Mouse (Mus musculus) midbrain, embryonic 16.5 days (tissue): ENCODE data around the gene Grhpr. TPM values are rescaled to one million over a fixed set of nuclear protein-coding genes. Genes with fewer than 3 reads are reported as not detected.

Experiments
- ATAC-seq: fragments of 200-750 bp; cut with Nextera tagmentation; 2 replicates; pipeline ENCODE4 v1.8.0; 2017; ENCODE audit warnings: moderate TSS enrichment
- H3K27ac ChIP-seq: fragments of 300-500 bp; sonication (generic); 2 replicates; pipeline ENCODE4 v1.5.1; 2014; ENCODE audit warnings: mild to moderate bottlenecking, low read length, mixed read lengths
- H3K27me3 ChIP-seq: fragments of 300-500 bp; sonication (generic); 2 replicates; pipeline ENCODE4 v1.6.1; 2014; ENCODE audit warnings: low read depth, low read length, mixed read lengths; ENCODE audit not compliant: control insufficient read depth, insufficient read depth
- H3K36me3 ChIP-seq: fragments of 300-500 bp; sonication (generic); 2 replicates; pipeline ENCODE4 v1.6.1; 2014; ENCODE audit warnings: mild to moderate bottlenecking, low read length, moderate library complexity, mixed read lengths; ENCODE audit not compliant: control insufficient read depth, insufficient read depth
- H3K4me1 ChIP-seq: fragments of 300-500 bp; sonication (generic); 2 replicates; pipeline ENCODE4 v1.6.1; 2014; ENCODE audit warnings: mild to moderate bottlenecking, low read length, mixed read lengths; ENCODE audit not compliant: control insufficient read depth, insufficient read depth
- H3K4me2 ChIP-seq: fragments of 300-500 bp; sonication (generic); 2 replicates; pipeline ENCODE4 v1.6.1; 2014; ENCODE audit warnings: mild to moderate bottlenecking, low read length, mixed read lengths
- H3K4me3 ChIP-seq: fragments of 300-500 bp; sonication (generic); 2 replicates; pipeline ENCODE4 v1.5.1; 2014; ENCODE audit warnings: low read depth, mild to moderate bottlenecking, low read length, moderate library complexity, mixed read lengths
- H3K9ac ChIP-seq: fragments of 300-500 bp; sonication (generic); 2 replicates; pipeline ENCODE4 v1.6.1; 2014; ENCODE audit warnings: low read depth, low read length, mixed read lengths
- H3K9me3 ChIP-seq: fragments of 300-500 bp; sonication (generic); replicated peaks from 2 replicates; pipeline ENCODE4 v1.6.1; 2014; ENCODE audit warnings: mild to moderate bottlenecking, low read length, mixed read lengths; ENCODE audit not compliant: control insufficient read depth, poor library complexity, severe bottlenecking
- WGBS: fragments of 180-500 bp; shearing (Covaris S2); extraction: QIAGEN DNeasy Blood & Tissue Kit; methylation state at CpG from one replicate; pipeline ENCODE4 v1.1.7; 2014; 5-methylcytosine and 5-hydroxymethylcytosine counted together
- polyA plus RNA-seq: library from polyadenylated mRNA; unstranded; fragments of >200 nt; fragmentation: Nextera tagmentation; extraction: Ambion mirVana; gene quantifications from 2 replicates; pipeline ENCODE4 v1.2.1, GENCODE M21; 2015

Grhpr gene
- polyA plus RNA-seq, 1 experiment from 2014 or later = 27.2 TPM

- Histone ChIP-seq H3K4me2 (no peak overlapping the region), H3K9me3 (no peaks in the 10 kb centered on the region), H3K27ac (no peak overlapping the region), H3K36me3 (no peaks in the 10 kb centered on the region), H3K4me1 (no peaks in the 10 kb centered on the region), H3K9ac (no peak overlapping the region), H3K27me3 (no peaks in the 10 kb centered on the region), H3K4me3 (no peak overlapping the region)
- no peak for ATAC-seq
- WGBS = 96% methylated on average over 7 of the region's 7 CpGs
These were observed 11.1 kb upstream of the Grhpr start for GRCm38 (mm10) chr4:44970056-44970455.

DNA sequence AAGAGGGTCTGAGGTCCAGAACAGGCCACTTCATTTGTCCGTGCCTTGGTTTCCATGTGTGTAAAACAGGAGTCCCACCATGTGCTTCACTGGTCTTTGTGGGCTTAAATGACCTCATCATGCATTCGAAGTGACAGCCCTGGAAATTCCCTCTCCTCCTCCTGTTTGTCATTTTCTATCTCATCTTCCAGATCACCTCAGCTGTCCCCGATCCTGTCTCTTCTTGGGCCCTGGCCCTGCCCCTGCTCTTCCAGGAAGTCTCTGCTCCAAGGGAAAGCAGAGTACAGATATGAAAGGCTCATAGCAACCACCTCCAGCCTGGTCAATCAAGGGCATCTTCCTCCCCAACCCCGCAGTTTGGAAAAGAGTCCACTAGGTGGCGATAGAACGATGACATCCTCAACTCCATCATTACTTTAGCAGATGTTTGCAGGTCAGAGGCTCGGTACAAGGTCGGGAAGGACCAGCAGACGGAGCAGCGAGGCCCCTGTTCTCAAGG lies 10.5 kb upstream of the Grhpr start:
- H3K4me1 ChIP-seq = no peaks in the 10 kb centered on the region
- no peak for ATAC-seq
- H3K36me3 ChIP-seq = no peaks in the 10 kb centered on the region
- H3K27me3 ChIP-seq = no peaks in the 10 kb centered on the region
- no peaks in the 10 kb centered on the region for H3K9me3 ChIP-seq
- no peak overlapping the region for H3K27ac ChIP-seq
- WGBS = 25% methylated on average over 10 of the region's 10 CpGs
- H3K9ac ChIP-seq = no peak overlapping the region
- H3K4me2 ChIP-seq = no peak overlapping the region
- H3K4me3 ChIP-seq = no peak overlapping the region

DNA sequence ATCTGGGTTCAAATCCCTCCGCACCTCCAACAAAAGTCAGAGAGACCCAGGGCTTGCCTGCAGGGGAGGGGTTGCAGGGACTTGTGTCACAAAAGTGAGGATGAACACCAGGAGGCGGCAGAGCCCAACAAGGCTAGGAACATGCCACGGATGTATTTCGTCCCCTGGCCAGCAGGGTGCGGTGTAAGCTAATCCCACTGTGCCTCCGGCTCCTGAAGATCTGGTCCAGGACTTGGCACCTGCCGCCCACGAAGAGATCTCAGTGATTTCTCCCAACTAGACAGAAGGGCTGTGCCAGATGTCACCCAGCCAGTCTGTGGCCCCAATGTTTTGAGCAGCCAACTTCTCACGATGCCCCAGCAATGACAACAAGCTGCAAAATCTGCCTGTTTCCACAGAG lies 7.7 kb upstream of the Grhpr start:
- Histone ChIP-seq H3K27ac (no peak overlapping the region), H3K27me3 (no peaks in the 10 kb centered on the region), H3K9ac (no peak overlapping the region), H3K9me3 (no peaks in the 10 kb centered on the region), H3K4me3 (no peak overlapping the region), H3K36me3 (no peaks in the 10 kb centered on the region), H3K4me2 (peak overlapping the region; percentile 23), H3K4me1 (no peaks in the 10 kb centered on the region)
- ATAC-seq = no peak
- 13% methylated on average over 9 of the region's 9 CpGs for WGBS

- ATAC-seq = 0 out of 2 replicates have a peak, but pooled peaks have one; percentile 8
- no peaks in the 10 kb centered on the region for H3K36me3 ChIP-seq
- H3K4me3 ChIP-seq = no peak overlapping the region
- H3K27me3 ChIP-seq = no peaks in the 10 kb centered on the region
- peak overlapping the region; percentile 23 for H3K4me2 ChIP-seq
- WGBS = 57% methylated on average over 14 of the region's 14 CpGs
- no peak overlapping the region for H3K9ac ChIP-seq
- no peaks in the 10 kb centered on the region for H3K4me1 ChIP-seq
- no peak overlapping the region for H3K27ac ChIP-seq
- H3K9me3 ChIP-seq = no peaks in the 10 kb centered on the region
These were observed 7.3 kb upstream of the Grhpr start for GRCm38 (mm10) chr4:44973871-44974270.

DNA sequence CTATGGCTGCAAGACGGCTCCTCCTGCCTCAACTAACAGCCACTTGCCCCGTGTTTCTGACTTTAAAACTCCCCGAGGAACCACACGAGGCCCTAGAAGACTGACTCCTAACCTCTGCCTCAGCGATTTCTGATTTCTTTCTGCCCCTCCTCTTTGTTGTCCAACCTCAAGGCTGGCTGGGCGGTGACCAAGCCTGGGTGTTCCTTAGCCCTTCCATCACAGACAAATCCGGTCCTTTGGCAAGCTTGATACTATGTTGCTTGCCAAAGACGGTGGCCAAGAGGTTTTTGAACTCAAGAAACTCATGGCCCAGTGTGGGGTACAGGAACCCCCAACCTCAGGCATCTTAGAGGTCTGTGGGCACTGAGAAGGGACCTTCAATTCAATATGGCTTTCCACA lies 6.9 kb upstream of the Grhpr start:
- 81% methylated on average over 8 of the region's 8 CpGs for WGBS

DNA sequence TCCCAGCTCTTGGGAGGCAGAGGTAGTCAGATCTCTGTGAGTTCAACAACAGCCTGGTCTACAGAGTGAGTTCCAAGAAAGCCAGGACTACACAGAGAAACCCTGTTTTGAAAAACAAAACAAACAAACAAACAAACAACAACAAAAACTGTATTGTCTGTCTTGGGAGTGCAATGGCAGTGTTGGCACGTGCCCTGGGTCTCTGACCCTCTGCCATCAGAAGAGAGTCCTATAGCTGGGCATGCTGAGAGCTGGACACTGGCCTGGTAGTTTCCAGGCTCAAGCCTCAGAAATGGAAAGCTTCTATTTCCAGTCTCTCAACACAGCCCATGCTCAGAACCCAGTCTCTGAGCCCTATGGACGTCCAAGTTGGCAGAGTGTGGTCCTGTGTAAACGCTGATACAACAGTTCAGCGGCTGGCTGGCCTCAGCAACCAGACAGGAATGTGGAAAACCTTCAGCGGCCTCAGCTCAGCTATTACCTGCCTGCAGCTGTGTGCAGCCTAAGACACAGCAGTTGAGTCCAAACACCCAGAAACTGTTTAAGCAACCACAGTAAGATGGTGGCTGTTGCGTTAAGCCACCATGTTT lies 5.1 kb upstream of the Grhpr start:
- Histone ChIP-seq H3K27ac (no peak overlapping the region), H3K4me2 (no peak overlapping the region), H3K9ac (no peak overlapping the region), H3K27me3 (no peaks in the 10 kb centered on the region), H3K36me3 (no peaks in the 10 kb centered on the region), H3K4me3 (no peak overlapping the region), H3K9me3 (no peaks in the 10 kb centered on the region), H3K4me1 (peaks cover 4% of the 10 kb centered on the region; the same call in 1 of the 2 replicates)
- 82% methylated on average over 6 of the region's 6 CpGs for WGBS
- no peak for ATAC-seq

More for the DNA sequence above, 6.9 kb upstream of the Grhpr start:
- no peak overlapping the region for H3K9ac ChIP-seq
- no peak for ATAC-seq
- no peaks in the 10 kb centered on the region for H3K9me3 ChIP-seq
- no peak overlapping the region for H3K27ac ChIP-seq
- no peaks in the 10 kb centered on the region for H3K36me3 ChIP-seq
- H3K27me3 ChIP-seq = no peaks in the 10 kb centered on the region
- no peaks in the 10 kb centered on the region for H3K4me1 ChIP-seq
- H3K4me3 ChIP-seq = no peak overlapping the region
- H3K4me2 ChIP-seq = no peak overlapping the region

- Histone ChIP-seq H3K27me3 (no peaks in the 10 kb centered on the region), H3K4me3 (no peak overlapping the region), H3K9ac (no peak overlapping the region), H3K36me3 (no peaks in the 10 kb centered on the region), H3K9me3 (no peaks in the 10 kb centered on the region), H3K4me1 (peaks cover 11% of the 10 kb centered on the region; the same call in 1 of the 2 replicates), H3K4me2 (no peak overlapping the region), H3K27ac (no peak overlapping the region)
- no peak for ATAC-seq
- 89% methylated on average over 10 of the region's 10 CpGs for WGBS
These were observed 4.1 kb upstream of the Grhpr start for GRCm38 (mm10) chr4:44976921-44977710.

- no peak overlapping the region for H3K9ac ChIP-seq
- H3K9me3 ChIP-seq = no peaks in the 10 kb centered on the region
- no peaks in the 10 kb centered on the region for H3K27me3 ChIP-seq
- H3K36me3 ChIP-seq = no peaks in the 10 kb centered on the region
- 78% methylated on average over 5 of the region's 5 CpGs for WGBS
- peaks cover 11% of the 10 kb centered on the region; the same call in 1 of the 2 replicates for H3K4me1 ChIP-seq
- no peak overlapping the region for H3K27ac ChIP-seq
- no peak overlapping the region for H3K4me3 ChIP-seq
- ATAC-seq = no peak
- H3K4me2 ChIP-seq = no peak overlapping the region
These were observed 3.0 kb upstream of the Grhpr start for GRCm38 (mm10) chr4:44978175-44978574.

DNA sequence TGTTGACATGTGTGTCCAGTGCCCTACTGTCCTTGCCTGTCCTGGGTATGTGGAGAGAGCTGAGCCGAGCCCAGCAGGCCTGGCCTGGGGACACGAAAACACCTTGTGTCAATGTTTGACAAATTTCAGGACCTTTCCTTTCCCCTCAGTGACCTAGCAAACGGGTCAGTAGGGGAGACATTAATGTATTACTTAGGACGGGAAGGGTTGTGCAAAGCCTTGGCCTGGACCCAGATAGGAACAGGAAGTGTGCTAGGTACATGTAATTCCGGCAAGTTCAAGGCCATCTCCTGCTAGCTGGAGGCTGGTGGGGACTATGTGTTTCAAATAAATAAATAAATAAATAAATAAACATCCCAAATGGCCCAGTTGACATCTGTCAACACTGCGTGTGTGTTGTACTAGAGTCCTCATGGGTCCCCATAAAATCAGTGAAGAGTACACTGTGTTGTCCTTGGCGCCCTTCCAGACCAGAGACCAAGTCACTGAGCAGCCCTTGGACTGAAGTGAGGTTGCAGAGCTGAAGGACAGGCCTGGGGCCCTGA lies 1.3 kb upstream of the Grhpr start:
- no peaks in the 10 kb centered on the region for H3K9me3 ChIP-seq
- no peak overlapping the region for H3K4me3 ChIP-seq
- H3K4me2 ChIP-seq = no peak overlapping the region
- no peak for ATAC-seq
- peaks cover 11% of the 10 kb centered on the region; the same call in 1 of the 2 replicates for H3K4me1 ChIP-seq
- 84% methylated on average over 7 of the region's 7 CpGs for WGBS
- no peak overlapping the region for H3K27ac ChIP-seq
- H3K9ac ChIP-seq = no peak overlapping the region
- no peaks in the 10 kb centered on the region for H3K36me3 ChIP-seq
- H3K27me3 ChIP-seq = no peaks in the 10 kb centered on the region
